Mouse (Mus musculus) brain, adult 2 months (tissue): ENCODE results near the gene Tmem223.
A peak's percentile ranks its signal among the peaks of the same experiment; 100 is the strongest.
"Not testable (repeated sequence)": the region's sequence is repeated elsewhere in the genome, so short reads cannot be mapped to it uniquely, and the experiment has no call there.

Experiments used
- DNase-seq: peaks from one replicate; pipeline ENCODE4 v3.0.0; 2011; ENCODE audit warnings: low read depth, low spot score

The Tmem223 gene

GRCm38 (mm10) chr19:8770567-8771270 lies at the start of gene Tmem223:
TSS of gene Tmem223 (plus strand) at chr19:8770996.
- DNase-seq: peak; percentile 90

GRCm38 (mm10) chr19:8721378-8721777 lies 49.4 kb upstream of the Tmem223 start:
- DNase-seq: no peak

- DNase-seq: no peak
Measured at GRCm38 (mm10) chr19:8722021-8722420, 48.8 kb upstream of the Tmem223 start.

- no peak for DNase-seq
Measured at GRCm38 (mm10) chr19:8722559-8722906, 48.3 kb upstream of the Tmem223 start.

DNA sequence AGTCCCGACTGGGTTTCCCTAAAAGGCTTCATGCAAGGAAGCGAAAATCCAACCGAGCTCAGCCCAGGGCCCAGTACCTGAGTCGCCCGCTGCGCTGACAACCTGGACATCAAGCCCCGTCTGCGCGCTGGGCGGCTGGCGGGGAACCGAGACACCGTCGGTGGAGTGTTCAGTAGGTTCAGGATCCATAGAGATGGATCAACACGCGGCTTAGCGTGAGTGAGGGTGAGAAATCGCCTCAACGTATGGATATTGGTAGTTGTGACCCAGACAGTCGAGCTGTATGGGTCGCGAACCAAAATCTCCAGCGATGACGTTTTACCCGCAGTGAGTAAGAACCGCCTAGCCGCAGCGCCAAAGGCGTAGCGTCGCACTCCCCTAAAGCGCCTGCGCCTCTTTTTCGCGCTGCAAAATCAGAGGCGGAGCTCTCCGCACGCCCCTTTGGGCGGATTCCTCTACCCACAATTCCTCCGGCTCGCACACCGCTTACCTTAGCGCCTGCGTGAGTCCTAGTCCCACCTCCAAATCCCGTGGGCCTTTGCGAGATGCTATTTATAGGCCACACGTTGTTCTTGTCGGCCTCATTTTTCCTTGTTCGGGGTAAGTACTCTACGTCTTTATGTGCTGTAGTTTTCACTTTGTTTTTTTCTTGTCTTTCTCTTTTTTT lies 47.8 kb upstream of the Tmem223 start, which contains the start of gene Slc3a2:
Gene Slc3a2, minus strand, starts transcription at position 463 of the 667 bp plus-strand sequence.
- DNase-seq: peak; percentile 100

DNA sequence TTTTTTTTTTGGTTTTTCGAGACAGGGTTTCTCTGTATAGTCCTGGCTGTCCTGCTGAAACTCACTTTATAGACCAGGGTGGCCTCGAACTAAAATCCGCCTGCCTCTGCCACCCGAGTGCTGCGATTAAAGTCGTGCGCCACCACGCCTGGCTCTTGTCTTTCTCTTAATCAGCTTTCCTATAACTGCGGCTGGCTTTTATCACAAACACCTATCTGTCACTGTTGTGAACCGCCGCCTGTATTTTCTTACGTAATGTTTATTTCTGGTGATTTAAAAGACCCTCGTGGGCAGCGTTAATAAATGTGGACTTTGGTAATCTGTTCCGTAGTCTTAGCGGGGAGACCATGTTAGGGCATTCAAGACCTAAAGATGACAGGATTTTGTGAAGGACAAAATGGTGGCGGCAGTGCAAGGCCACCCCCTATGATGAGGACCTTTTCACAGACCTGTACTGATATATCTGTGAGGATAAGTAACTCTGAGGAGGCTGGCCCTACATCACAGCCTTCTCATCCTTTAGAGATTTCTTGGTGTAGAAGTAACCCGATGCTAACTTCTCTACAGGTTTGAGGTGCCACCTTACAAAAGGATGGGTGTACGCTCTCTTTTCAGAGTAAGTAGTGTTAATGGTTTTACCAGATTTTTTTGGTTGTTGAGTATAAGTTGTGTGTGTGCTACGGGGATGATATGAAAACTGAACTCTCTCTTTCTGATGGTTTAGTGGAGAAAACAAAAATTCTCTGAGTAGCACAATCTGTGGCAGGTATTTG lies 47.0 kb upstream of the Tmem223 start:
- DNase-seq: no peak

GRCm38 (mm10) chr19:8724392-8724791 lies 46.4 kb upstream of the Tmem223 start:
- no peak for DNase-seq

- DNase-seq: no peak
Measured at GRCm38 (mm10) chr19:8725081-8725613, 45.6 kb upstream of the Tmem223 start.

GRCm38 (mm10) chr19:8726609-8727390 lies 44.0 kb upstream of the Tmem223 start:
- no peak for DNase-seq

DNA sequence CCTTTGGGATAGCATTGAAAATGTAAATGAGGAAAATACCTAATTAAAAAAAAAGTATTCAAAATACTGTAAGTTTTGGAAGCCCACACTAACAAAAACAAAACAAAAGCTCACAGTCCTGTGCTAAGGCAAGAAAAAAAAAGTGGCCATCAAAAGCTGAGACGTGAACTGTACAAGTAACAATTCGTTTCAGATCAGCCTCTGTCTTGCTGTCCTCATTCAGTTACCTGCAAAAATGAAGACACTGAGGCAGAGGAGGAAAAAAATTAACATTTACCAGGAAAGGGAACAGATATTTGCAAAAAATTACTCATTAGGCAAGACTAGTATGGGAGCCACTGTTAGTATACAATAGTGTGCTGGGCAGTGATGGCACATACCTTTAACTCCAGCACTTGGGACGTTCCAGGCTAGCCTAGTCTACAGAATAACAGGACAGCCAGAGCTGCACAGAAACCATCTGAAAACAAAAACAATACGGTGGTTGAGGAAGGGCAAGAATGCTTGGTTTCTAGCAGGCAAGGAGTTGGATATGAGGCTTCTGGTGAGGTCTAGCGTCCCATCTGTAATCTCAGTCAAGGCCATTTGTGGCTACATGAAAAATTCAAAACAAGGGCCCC lies 43.2 kb upstream of the Tmem223 start:
- no peak for DNase-seq

GRCm38 (mm10) chr19:8728335-8729099 lies 42.3 kb upstream of the Tmem223 start:
- not testable (repeated sequence) for DNase-seq

DNA sequence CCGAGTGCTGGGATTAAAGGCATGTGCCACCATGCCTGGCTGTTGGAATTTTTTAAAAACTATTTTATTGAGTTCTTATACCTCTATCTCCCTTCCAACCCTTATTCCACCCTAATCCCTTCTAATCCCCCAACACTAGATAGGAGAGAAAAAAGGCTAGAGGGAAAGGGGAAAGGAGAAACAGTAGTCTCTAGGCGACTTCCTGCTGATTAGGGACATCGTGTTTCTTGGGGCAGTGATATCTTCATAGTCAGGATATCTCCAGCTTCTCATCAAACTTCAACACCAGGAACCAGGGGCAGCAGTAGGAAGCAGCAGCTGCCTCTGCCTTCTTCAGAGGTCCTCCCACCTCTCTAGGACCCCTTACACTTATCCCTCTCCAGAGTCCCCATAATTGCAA lies 36.5 kb upstream of the Tmem223 start:
- no peak for DNase-seq

DNA sequence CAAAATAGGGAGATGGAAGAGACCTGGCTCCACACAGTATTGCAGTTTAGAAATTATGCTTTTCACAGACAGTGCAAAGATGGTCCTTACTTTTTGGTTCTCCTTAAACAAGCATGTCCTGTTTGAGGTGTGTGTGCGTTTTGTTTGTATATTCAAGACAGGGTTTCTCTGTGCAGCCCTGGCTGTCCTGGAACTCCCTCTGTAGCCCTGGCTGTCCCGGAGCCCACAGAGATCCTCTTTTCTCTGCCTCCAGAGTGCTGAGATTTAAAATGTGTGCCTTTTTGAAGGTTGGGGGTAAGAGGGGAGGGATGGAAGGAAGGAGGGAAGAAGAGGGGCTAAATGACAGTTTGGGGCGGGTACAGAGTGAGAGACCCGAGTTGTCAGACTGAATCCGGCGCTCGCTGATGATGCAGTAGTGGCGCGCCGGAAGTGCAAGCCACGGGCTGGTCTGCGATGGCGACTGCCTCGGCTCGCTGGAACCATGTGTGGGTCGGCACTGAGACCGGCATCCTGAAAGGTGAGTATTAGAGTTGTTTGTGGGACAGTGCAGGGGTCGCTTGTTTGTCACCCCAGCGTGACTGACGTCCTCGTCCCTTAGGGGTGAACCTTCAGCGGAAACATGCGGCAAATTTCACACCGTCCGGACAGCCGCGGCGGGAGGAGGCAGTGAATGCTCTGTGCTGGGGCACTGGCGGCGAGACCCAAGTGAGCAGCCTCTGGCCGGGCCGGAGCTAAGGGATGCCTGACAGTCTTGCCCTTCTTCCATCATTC lies 35.2 kb upstream of the Tmem223 start, which contains the start of gene Wdr74:
Gene Wdr74, plus strand, starts transcription at position 439 of the 771 bp plus-strand sequence.
- DNase-seq: peak; percentile 96

- no peak for DNase-seq
Measured at GRCm38 (mm10) chr19:8736160-8736467, 34.7 kb upstream of the Tmem223 start.

- no peak for DNase-seq
Measured at GRCm38 (mm10) chr19:8738911-8739310, 31.9 kb upstream of the Tmem223 start.

DNA sequence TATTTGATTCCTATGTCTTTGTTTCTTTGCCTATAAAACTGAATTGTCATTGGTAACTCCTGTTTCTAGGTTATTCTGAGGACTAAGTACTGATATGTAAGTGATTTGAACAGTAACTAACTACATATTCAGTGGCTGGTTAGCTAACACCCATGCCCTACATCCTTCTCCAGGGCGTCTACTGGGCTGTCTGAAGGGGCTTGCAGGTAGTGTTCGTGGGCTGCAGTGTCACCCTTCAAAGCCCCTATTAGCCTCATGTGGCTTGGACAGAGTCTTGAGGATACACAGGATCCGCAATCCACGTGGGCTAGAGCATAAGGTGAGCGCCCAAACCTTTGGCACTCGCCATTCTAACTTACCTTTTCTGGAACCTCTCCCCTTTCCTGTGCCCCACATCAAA lies 31.1 kb upstream of the Tmem223 start:
- DNase-seq: no peak

DNA sequence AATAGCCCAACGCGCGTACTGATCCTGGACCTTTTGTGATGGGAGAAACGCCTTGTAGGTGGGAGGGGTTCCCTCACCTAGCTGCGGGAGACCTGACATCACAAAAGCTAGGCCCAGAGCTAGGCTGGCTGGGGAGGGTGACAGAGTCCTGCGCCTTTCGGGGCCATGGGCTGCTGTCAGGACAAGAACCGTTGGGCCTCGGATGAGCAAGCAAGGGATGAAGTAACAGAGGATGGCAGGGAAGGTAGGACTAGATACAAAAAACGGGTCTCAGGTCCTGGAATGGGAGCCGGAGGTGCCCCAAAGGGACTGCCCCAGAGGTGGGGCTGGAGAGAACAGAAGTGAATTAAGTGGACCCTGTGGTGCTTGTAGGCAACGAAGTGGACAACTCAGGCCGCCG lies 30.2 kb upstream of the Tmem223 start, which contains the start of gene 1700092M07Rik:
Gene 1700092M07Rik, plus strand, starts transcription at position 116 of the 400 bp plus-strand sequence.
- no peak for DNase-seq

GRCm38 (mm10) chr19:8741243-8741869 lies 29.4 kb upstream of the Tmem223 start, which contains the start of gene Stx5a:
TSS of gene Stx5a (plus strand) at chr19:8741413.
- DNase-seq: peak; percentile 99

- no peak for DNase-seq
Measured at GRCm38 (mm10) chr19:8742176-8742575, 28.6 kb upstream of the Tmem223 start.
